Mouse (Mus musculus) embryonic facial prominence, embryonic 15.5 days (tissue): ENCODE results near the gene Bdh1. TPM values are rescaled to one million over a fixed set of nuclear protein-coding genes. Genes with fewer than 3 reads are reported as not detected.

Source experiments
- ATAC-seq: fragments of 200-750 bp; cut with Nextera tagmentation; 2 replicates; pipeline ENCODE4 v1.8.0; 2017; ENCODE audit warnings: low read depth, moderate TSS enrichment; ENCODE audit not compliant: insufficient number of reproducible peaks, low FRiP score, low TSS enrichment
- H3K27ac ChIP-seq: fragments of 300-500 bp; sonication (generic); replicated peaks from 2 replicates; pipeline ENCODE4 v1.5.1; 2015; ENCODE audit warnings: mild to moderate bottlenecking, inconsistent platforms
- H3K27me3 ChIP-seq: fragments of 300-500 bp; sonication (generic); 2 replicates; pipeline ENCODE4 v1.6.1; 2015; ENCODE audit warnings: inconsistent platforms
- H3K36me3 ChIP-seq: fragments of 300-500 bp; sonication (generic); 2 replicates; pipeline ENCODE4 v1.6.1; 2015; ENCODE audit warnings: mild to moderate bottlenecking, inconsistent platforms
- H3K4me1 ChIP-seq: fragments of 300-500 bp; sonication (generic); 2 replicates; pipeline ENCODE4 v1.6.1; 2015; ENCODE audit warnings: inconsistent platforms
- H3K4me2 ChIP-seq: fragments of 300-500 bp; sonication (generic); replicated peaks from 2 replicates; pipeline ENCODE4 v1.6.1; 2015; ENCODE audit warnings: mild to moderate bottlenecking, inconsistent platforms
- H3K4me3 ChIP-seq: fragments of 300-500 bp; sonication (generic); replicated peaks from 2 replicates; pipeline ENCODE4 v1.5.1; 2015; ENCODE audit warnings: mild to moderate bottlenecking, inconsistent platforms
- H3K9ac ChIP-seq: fragments of 300-500 bp; sonication (generic); 2 replicates; pipeline ENCODE4 v1.6.1; 2015; ENCODE audit warnings: inconsistent platforms
- H3K9me3 ChIP-seq: fragments of 300-500 bp; sonication (generic); replicated peaks from 2 replicates; pipeline ENCODE4 v1.6.1; 2016; ENCODE audit warnings: inconsistent platforms
- WGBS: fragments of 180-500 bp; shearing (Covaris S2); methylation state at CpG from one replicate; pipeline ENCODE4 v1.1.7; 2015; 5-methylcytosine and 5-hydroxymethylcytosine counted together
- polyA plus RNA-seq: library from polyadenylated mRNA; unstranded; fragments of >200 nt; fragmentation: Nextera tagmentation; extraction: Ambion mirVana; gene quantifications from 2 replicates; pipeline ENCODE4 v1.2.1, GENCODE M21; 2015

The Bdh1 gene
- polyA plus RNA-seq, 1 experiment from 2014 or later, result 42.5 TPM

GRCm38 (mm10) chr16:31449973-31450372 is 27.9 kb downstream of the Bdh1 start:
- Histone ChIP-seq H3K27me3 (no peaks in the 10 kb centered on the region), H3K4me3 (no peak overlapping the region), H3K36me3 (peaks cover 4% of the 10 kb centered on the region; the same call in 1 of the 2 replicates), H3K4me2 (no peak overlapping the region), H3K9me3 (no peaks in the 10 kb centered on the region), H3K4me1 (0 out of 2 replicates have a peak, but pooled peaks cover 3% of the 10 kb centered on the region), H3K9ac (no peak overlapping the region), H3K27ac (no peak overlapping the region)
- ATAC-seq, result no peak
- WGBS, result 73% methylated on average over 4 of the region's 4 CpGs

GRCm38 (mm10) chr16:31451235-31451634 is 29.2 kb downstream of the Bdh1 start:
- H3K4me2 ChIP-seq, result no peak overlapping the region
- no peak overlapping the region for H3K9ac ChIP-seq
- H3K9me3 ChIP-seq, result no peaks in the 10 kb centered on the region
- peaks cover 5% of the 10 kb centered on the region; the same call in 1 of the 2 replicates for H3K36me3 ChIP-seq
- peaks cover 7% of the 10 kb centered on the region; the same call in 1 of the 2 replicates for H3K4me1 ChIP-seq
- H3K27me3 ChIP-seq, result no peaks in the 10 kb centered on the region
- no peak overlapping the region for H3K27ac ChIP-seq
- no peak for ATAC-seq
- no peak overlapping the region for H3K4me3 ChIP-seq
- 61% methylated on average over 3 of the region's 3 CpGs for WGBS

- Histone ChIP-seq H3K9me3 (no peaks in the 10 kb centered on the region), H3K4me2 (no peak overlapping the region), H3K4me3 (no peak overlapping the region), H3K36me3 (peaks cover 11% of the 10 kb centered on the region; the same call in 1 of the 2 replicates), H3K4me1 (peaks cover 7% of the 10 kb centered on the region; the same call in 1 of the 2 replicates), H3K9ac (no peak overlapping the region), H3K27ac (no peak overlapping the region), H3K27me3 (no peaks in the 10 kb centered on the region)
- 73% methylated on average over 6 of the region's 7 CpGs for WGBS
- ATAC-seq, result peak; percentile 64
Measured at GRCm38 (mm10) chr16:31452467-31452866, 30.4 kb downstream of the Bdh1 start.

- Histone ChIP-seq H3K4me3 (no peak overlapping the region), H3K36me3 (peaks cover 11% of the 10 kb centered on the region; the same call in 1 of the 2 replicates), H3K27me3 (no peaks in the 10 kb centered on the region), H3K9ac (no peak overlapping the region), H3K4me1 (peaks cover 11% of the 10 kb centered on the region), H3K27ac (no peak overlapping the region), H3K4me2 (no peak overlapping the region), H3K9me3 (no peaks in the 10 kb centered on the region)
- 91% methylated on average over 4 of the region's 4 CpGs for whole genome bisulfite sequencing
- no peak for ATAC-seq
Measured at GRCm38 (mm10) chr16:31454013-31454412, 31.9 kb downstream of the Bdh1 start.

GRCm38 (mm10) chr16:31455276-31456045 is 33.4 kb downstream of the Bdh1 start:
- no peak overlapping the region for H3K4me3 ChIP-seq
- WGBS, result 53% methylated on average over 21 of the region's 21 CpGs
- H3K4me2 ChIP-seq, result no peak overlapping the region
- peaks cover 7% of the 10 kb centered on the region; the same call in 1 of the 2 replicates for H3K36me3 ChIP-seq
- ATAC-seq, result no peak
- H3K9ac ChIP-seq, result no peak overlapping the region
- H3K27ac ChIP-seq, result no peak overlapping the region
- peaks cover 15% of the 10 kb centered on the region for H3K4me1 ChIP-seq
- H3K27me3 ChIP-seq, result no peaks in the 10 kb centered on the region
- no peaks in the 10 kb centered on the region for H3K9me3 ChIP-seq

- peak overlapping the region; percentile 57 for H3K4me2 ChIP-seq
- WGBS, result 5% methylated on average over 17 of the region's 17 CpGs
- H3K27ac ChIP-seq, result 0 out of 2 replicates have a peak overlapping the region, but pooled peaks have one; percentile 44
- H3K9ac ChIP-seq, result peak overlapping the region; percentile 26; the same call in 1 of the 2 replicates
- no peaks in the 10 kb centered on the region for H3K27me3 ChIP-seq
- peaks cover 21% of the 10 kb centered on the region for H3K4me1 ChIP-seq
- H3K36me3 ChIP-seq, result peaks cover 7% of the 10 kb centered on the region; the same call in 1 of the 2 replicates
- H3K9me3 ChIP-seq, result no peaks in the 10 kb centered on the region
- no peak for ATAC-seq
- peak overlapping the region; percentile 38 for H3K4me3 ChIP-seq
Measured at GRCm38 (mm10) chr16:31458229-31458918, 36.3 kb downstream of the Bdh1 start.

- peaks cover 21% of the 10 kb centered on the region for H3K4me1 ChIP-seq
- no peaks in the 10 kb centered on the region for H3K9me3 ChIP-seq
- H3K27ac ChIP-seq, result peak overlapping the region; percentile 49; the same call in 1 of the 2 replicates
- no peak overlapping the region for H3K4me2 ChIP-seq
- no peak overlapping the region for H3K9ac ChIP-seq
- ATAC-seq, result peak; percentile 61; the same call in 1 of the 2 replicates
- no peak overlapping the region for H3K4me3 ChIP-seq
- 0 out of 2 replicates have a peak, but pooled peaks cover 7% of the 10 kb centered on the region for H3K36me3 ChIP-seq
- 17% methylated on average over 10 of the region's 10 CpGs for WGBS
- H3K27me3 ChIP-seq, result no peaks in the 10 kb centered on the region
Measured at GRCm38 (mm10) chr16:31459968-31460461, 37.9 kb downstream of the Bdh1 start.

GRCm38 (mm10) chr16:31460506-31460905 is 38.4 kb downstream of the Bdh1 start:
- Histone ChIP-seq H3K27ac (no peak overlapping the region; the same call in 1 of the 2 replicates), H3K9me3 (no peaks in the 10 kb centered on the region), H3K4me2 (no peak overlapping the region), H3K4me3 (no peak overlapping the region), H3K4me1 (peaks cover 20% of the 10 kb centered on the region), H3K36me3 (0 out of 2 replicates have a peak, but pooled peaks cover 7% of the 10 kb centered on the region), H3K27me3 (no peaks in the 10 kb centered on the region), H3K9ac (no peak overlapping the region)
- 48% methylated on average over 13 of the region's 13 CpGs for WGBS
- no peak for ATAC-seq

GRCm38 (mm10) chr16:31461046-31461445 is 39.0 kb downstream of the Bdh1 start:
- WGBS, result 82% methylated on average over 5 of the region's 5 CpGs
- Histone ChIP-seq H3K4me2 (no peak overlapping the region), H3K9me3 (no peaks in the 10 kb centered on the region), H3K4me3 (no peak overlapping the region), H3K4me1 (peaks cover 17% of the 10 kb centered on the region), H3K36me3 (0 out of 2 replicates have a peak, but pooled peaks cover 7% of the 10 kb centered on the region), H3K27ac (no peak overlapping the region), H3K9ac (no peak overlapping the region), H3K27me3 (no peaks in the 10 kb centered on the region)
- no peak for ATAC-seq

- H3K9me3 ChIP-seq, result no peaks in the 10 kb centered on the region
- ATAC-seq, result no peak
- H3K4me2 ChIP-seq, result no peak overlapping the region
- H3K4me1 ChIP-seq, result peaks cover 17% of the 10 kb centered on the region
- no peaks in the 10 kb centered on the region for H3K36me3 ChIP-seq
- no peaks in the 10 kb centered on the region for H3K27me3 ChIP-seq
- H3K27ac ChIP-seq, result no peak overlapping the region; the same call in 1 of the 2 replicates
- WGBS, result 30% methylated on average over 12 of the region's 12 CpGs
- H3K4me3 ChIP-seq, result no peak overlapping the region
- H3K9ac ChIP-seq, result no peak overlapping the region
Measured at GRCm38 (mm10) chr16:31462113-31462687, 40.1 kb downstream of the Bdh1 start.

GRCm38 (mm10) chr16:31464953-31465352 is 42.9 kb downstream of the Bdh1 start:
- Histone ChIP-seq H3K4me3 (no peak overlapping the region), H3K4me2 (no peak overlapping the region), H3K9ac (no peak overlapping the region), H3K9me3 (no peaks in the 10 kb centered on the region), H3K27ac (no peak overlapping the region), H3K27me3 (no peaks in the 10 kb centered on the region), H3K36me3 (no peaks in the 10 kb centered on the region), H3K4me1 (peaks cover 12% of the 10 kb centered on the region; the same call in 1 of the 2 replicates)
- 72% methylated on average over 5 of the region's 5 CpGs for WGBS
- no peak for ATAC-seq
